Mouse (Mus musculus) layer of hippocampus, adult 18-20 months (tissue): ENCODE results near the gene Iah1. TPM values are rescaled to one million over a fixed set of nuclear protein-coding genes. Genes with fewer than 3 reads are reported as not detected.

Experiments
- DNase-seq, 2 experiments: peaks; one replicate each; pipeline ENCODE4 v3.0.0; 2022; ENCODE audit warnings: low spot score in 2 of 2
- total RNA-seq, 2 experiments: library from RNA; stranded (reverse); gene quantifications; 2 replicates each; pipeline ENCODE4 v1.2.3; 2021

Gene Iah1
- total RNA-seq, 2 experiments from 2014 or later: 15.5 to 16.7 TPM

GRCm38 (mm10) chr12:21318143-21318895 lies 2.1 kb downstream of the Iah1 start:
- peak in 1 of 2 experiments; percentile 59 for DNase-seq

- no peak for DNase-seq
Observed at GRCm38 (mm10) chr12:21320317-21320716, 4.1 kb downstream of the Iah1 start.

GRCm38 (mm10) chr12:21321170-21321569 lies 5.0 kb downstream of the Iah1 start:
- DNase-seq: no peak

- DNase-seq: no peak
Observed at GRCm38 (mm10) chr12:21322296-21322695, 6.1 kb downstream of the Iah1 start.

- DNase-seq: no peak
Observed at GRCm38 (mm10) chr12:21322856-21323255, 6.7 kb downstream of the Iah1 start.

GRCm38 (mm10) chr12:21324101-21324500 lies 7.9 kb downstream of the Iah1 start:
- no peak for DNase-seq

- DNase-seq: no peak
Observed at GRCm38 (mm10) chr12:21325266-21325665, 9.1 kb downstream of the Iah1 start.

- DNase-seq: no peak
Observed at GRCm38 (mm10) chr12:21326325-21326724, 10.1 kb downstream of the Iah1 start.

- DNase-seq: no peak
Observed at GRCm38 (mm10) chr12:21329661-21330400, 13.6 kb downstream of the Iah1 start.

- DNase-seq: no peak
Observed at GRCm38 (mm10) chr12:21330961-21331576, 14.9 kb downstream of the Iah1 start.

GRCm38 (mm10) chr12:21331711-21332110 lies 15.5 kb downstream of the Iah1 start:
- no peak for DNase-seq

GRCm38 (mm10) chr12:21333021-21333420 lies 16.8 kb downstream of the Iah1 start:
- DNase-seq: no peak

GRCm38 (mm10) chr12:21333766-21334165 lies 17.6 kb downstream of the Iah1 start:
- DNase-seq: no peak

- DNase-seq: peak; percentile 73 to 91
Observed at GRCm38 (mm10) chr12:21335869-21336268, 19.7 kb downstream of the Iah1 start.

- no peak for DNase-seq
Observed at GRCm38 (mm10) chr12:21337171-21337570, 21.0 kb downstream of the Iah1 start.

- DNase-seq: no peak
Observed at GRCm38 (mm10) chr12:21340674-21341073, 24.5 kb downstream of the Iah1 start.

GRCm38 (mm10) chr12:21346972-21347371 lies 30.8 kb downstream of the Iah1 start:
- no peak for DNase-seq

- DNase-seq: no peak
Observed at GRCm38 (mm10) chr12:21350113-21350876, 34.1 kb downstream of the Iah1 start.

GRCm38 (mm10) chr12:21353681-21354080 lies 37.5 kb downstream of the Iah1 start:
- no peak for DNase-seq

- DNase-seq: no peak
Observed at GRCm38 (mm10) chr12:21362686-21363085, 46.5 kb downstream of the Iah1 start.

- DNase-seq: no peak
Observed at GRCm38 (mm10) chr12:21363195-21363594, 47.0 kb downstream of the Iah1 start.
